Mouse (Mus musculus) ES-Bruce4 (cell line): ENCODE data around the gene Ttn.

Source experiments
- CTCF ChIP-seq: IDR thresholded peaks from one replicate; pipeline ENCODE4 v1.8.1; 2011; ENCODE audit warnings: low read depth, low read length
- EP300 ChIP-seq: IDR thresholded peaks from 2 replicates; pipeline ENCODE4 v1.6.1; 2011; ENCODE audit warnings: low read depth, low read length; ENCODE audit not compliant: insufficient read depth

DNA sequence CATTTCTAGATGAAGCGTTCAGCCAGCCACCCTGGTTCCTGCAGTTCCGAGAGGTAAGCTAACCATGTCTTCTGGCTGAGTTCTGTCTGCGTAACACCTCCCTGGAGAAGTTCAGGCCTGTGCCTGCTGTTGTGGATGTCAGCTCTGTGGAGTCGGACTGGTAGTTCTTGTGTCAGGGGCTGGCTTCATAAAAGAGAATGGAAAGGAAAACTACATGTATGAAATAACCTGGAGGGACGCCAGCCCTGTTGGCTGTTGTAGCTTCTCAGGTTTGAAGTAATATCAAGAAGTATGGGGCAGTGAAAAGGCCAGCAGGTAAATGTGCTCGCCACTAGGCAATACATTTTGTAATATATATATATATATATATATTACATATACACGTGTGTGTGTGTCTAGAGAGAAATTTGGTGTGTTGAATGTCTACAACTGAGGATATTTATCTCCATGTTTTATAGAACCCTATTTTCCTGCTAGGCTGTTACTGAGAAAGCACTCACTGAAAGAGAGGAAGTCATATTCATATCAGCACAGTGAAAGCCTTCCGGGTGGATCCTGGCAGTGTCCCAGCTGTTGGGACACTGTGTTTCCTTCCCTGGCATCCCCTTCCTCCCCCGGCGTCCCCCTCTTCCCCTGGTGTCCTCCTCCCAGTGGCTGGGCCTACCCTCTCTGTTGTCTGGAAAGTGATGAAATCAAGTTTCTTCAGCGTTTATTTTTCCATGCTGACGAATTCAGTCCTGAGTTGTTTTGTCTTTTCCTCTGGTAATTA is 291.7 kb downstream of the Ttn start:
- no peak for TF ChIP-seq CTCF
- no peak for TF ChIP-seq EP300
